Mouse (Mus musculus) cerebellum, adult 11 months (tissue): Measurements from ENCODE around the gene Rdh16f1.

Experiments used
- DNase-seq: peaks from one replicate; pipeline ENCODE4 v3.0.0; 2022

Rdh16f1 gene

DNA sequence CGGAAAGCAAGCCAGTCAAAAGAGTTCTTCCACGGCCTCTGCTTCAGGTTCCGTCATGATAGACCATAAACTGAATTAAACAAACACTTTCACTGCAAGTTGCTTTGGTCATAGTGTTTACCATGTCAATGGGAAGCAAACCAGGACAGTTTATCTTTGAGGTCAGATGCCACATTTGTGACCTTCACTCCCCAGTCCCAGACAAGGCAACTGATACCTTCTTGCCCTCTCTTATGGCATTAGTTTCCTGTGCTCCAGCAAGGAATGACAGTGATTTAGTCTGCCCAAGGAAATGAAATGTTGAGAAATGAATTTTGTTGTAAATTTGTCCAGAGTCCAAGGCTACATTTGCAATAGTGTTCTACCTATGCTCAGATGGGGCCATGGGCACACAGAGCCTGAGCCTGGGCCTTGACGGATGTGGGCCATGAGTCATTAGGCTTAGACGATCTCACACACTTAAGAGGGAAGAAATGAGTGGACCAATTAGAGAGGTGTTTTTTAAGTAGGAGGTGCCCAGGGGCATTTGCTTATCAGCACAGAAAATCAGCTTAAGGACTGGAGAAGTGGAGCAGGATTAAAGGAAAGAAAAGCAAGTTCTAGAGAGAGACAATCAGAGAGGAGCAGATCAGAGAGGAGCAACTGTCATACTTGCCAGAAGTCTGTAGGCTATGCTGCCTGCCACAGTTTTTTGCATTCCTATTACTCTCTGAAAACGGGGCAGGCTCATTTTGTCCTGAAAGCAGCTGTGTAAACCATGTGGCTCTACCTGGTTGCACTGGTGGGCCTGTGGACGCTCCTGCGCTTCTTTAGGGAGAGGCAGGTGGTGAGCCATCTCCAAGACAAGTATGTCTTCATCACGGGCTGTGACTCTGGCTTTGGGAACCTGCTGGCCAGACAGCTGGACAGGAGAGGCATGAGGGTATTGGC is at the start of gene Rdh16f1, which contains the start of gene Rdh1:
TSS of gene Rdh16f1 (plus strand) at position 607 of the 930 bp plus-strand sequence.
TSS of gene Rdh1 (plus strand) at position 541 of the 930 bp plus-strand sequence.
- DNase-seq = no peak

DNA sequence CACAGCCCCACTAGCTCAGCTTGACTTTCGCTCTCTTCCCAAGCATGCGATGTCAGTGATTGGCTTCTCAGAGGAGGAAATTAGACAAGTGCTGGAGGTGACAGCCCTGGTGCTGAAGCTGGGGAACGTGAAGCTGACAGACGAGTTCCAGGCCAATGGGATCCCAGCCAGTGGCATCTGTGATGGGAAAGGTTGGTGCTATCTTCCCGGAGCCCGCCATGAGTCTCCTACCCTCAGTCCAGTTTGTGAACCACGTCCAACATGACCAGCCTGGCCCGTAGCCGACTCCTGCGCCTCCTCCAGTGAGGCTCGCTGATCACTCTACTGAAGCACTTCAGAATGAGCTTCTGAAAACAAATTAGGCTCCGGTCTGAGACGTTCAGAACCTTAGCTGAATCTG is 49.3 kb upstream of the Rdh16f1 start:
- no peak for DNase-seq

DNA sequence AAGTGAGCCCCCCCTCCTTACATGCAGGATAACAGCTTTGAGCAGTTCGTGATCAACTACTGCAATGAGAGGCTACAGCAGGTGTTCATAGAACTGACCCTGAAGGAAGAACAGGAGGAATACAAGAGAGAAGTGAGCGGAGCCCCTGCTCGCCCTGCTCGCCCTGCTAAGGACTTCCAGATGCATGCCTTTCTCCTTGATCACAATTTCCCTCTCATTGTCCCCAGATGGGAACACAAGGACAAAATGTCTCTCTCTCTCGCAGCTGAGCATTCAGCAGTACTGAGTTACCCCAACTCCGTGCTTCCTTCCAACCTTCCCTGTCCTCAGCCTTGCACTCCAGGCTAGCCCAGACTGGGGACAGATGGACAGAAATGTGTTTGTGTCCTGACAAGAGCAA is 46.9 kb upstream of the Rdh16f1 start:
- DNase-seq = no peak

DNA sequence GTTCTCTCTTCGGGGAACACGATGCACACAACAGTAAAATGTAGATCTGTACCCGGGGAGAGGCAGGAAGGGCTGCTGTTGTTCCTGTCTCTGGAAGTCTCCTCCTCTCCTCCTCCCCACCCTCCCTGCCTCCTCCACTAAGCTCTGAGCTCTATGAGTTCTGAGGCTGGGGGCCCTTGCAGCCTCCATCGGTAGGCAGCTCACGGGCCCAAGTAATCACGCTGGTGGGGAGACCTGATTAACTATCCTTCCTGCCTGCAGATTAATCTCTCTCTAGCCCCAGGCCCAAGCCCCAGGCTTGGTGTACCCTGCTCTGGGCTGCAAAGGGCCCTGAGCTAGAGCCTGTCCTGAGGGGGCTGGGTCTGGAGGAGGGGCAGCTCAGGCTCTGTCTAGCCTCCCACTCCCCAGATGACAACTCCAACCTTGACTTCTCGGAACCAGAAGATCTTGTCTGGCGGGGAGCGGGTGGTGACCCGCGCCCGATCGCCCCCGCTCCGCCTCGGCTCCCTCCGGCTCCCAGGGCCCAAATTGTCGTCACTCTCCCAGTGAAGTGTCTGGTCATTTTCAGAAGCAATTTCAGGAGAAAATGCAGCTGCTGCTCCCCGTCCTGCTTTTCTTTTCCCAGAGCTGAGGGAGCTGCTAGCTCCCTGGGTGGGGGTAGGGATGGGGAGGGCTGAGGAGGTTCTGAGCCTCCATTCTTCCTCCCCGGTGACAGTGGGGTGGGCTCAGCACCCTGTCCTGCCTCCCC is 37.7 kb upstream of the Rdh16f1 start:
- no peak for DNase-seq

DNA sequence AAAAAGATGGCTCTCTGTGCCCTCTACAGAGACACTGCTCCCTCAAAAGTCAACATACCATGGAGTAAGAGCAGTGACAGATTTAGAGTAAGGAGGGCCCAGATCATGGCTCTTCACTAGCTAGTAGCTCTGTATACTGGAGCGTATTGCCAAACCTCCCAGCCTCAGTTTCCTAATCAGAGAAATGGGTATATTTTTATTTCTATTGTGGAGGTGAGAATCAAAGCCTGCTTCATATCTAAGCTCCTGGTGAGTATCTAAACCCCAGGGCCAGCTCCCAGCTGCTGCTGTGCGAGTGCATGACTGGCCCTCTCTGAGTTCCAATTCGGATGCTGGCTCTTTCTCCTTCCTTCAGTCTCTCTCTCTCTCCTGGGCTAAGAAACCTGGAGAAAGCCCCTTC is 35.4 kb upstream of the Rdh16f1 start, which contains the start of gene Tac2:
TSS of gene Tac2 (plus strand) at position 301 of the 400 bp plus-strand sequence.
- no peak for DNase-seq

DNA sequence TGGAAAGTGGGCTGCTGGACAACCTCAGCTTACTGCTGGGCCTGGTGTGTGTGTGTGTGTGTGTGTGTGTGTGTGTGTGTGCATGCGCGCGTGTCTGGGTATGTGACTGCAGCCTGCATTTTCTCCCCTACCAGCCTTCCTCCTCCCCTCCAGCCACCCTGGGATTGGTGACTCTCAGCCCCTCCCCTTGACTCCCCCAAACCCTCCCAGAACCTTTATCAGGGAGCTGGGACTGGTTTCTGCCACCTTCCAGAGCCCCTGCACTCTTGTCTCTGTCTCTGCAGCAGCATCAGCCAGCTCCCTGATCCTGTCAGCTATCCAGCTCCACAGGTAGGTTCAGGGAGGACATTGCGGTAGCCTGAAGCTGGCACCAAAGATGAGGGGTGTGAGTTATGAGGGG is 34.5 kb upstream of the Rdh16f1 start:
- DNase-seq = no peak

DNA sequence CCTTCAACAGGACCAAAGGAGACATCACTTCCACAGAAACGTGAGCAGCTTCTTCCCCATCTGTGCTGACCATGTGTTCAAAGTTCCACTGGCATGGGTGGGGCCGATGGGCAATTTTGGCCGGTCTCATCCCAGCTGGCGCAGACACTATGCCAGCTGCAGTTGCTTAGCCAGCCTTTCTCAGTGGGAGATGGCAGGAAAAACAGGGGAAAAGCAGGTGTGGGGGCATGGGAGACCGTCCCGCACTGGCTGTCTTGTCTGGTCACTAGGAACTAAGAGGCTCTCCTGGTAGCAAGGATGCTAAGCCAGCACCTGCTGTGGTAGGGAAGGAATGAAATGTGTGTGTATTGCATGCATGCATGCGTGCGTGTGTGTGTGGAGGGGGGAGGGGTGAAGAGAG is 31.1 kb upstream of the Rdh16f1 start:
- no peak for DNase-seq

DNA sequence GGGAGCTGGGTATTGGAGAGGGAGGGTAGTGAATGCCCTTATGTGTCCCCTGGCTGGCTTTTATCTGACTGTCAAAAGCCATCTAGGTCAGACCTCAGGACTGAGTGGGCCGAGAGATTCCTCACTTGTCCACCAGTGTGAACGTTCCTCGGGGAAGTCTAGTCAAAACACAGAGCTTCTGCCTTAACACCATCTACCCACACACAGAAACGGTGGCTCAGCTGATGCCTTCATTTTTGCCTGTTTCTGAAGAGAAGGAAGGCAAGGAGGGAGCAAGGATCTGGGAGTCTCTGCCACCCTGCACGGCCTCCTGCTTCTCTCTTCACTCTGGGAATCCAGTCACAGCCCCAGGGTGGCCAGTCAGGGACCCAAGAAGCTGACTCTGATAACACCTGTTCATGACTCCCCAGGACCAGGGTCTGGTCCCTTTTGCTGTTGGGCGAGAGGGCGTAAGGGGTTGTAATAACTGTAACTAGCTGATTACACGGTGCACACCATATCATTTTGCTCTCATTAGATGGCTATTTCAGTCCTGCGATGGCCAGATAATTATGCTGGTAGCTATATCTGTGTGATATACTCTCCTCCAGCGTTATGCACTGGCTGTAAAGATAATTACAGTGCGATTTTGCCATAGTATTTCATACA is 29.2 kb upstream of the Rdh16f1 start:
- DNase-seq = no peak

DNA sequence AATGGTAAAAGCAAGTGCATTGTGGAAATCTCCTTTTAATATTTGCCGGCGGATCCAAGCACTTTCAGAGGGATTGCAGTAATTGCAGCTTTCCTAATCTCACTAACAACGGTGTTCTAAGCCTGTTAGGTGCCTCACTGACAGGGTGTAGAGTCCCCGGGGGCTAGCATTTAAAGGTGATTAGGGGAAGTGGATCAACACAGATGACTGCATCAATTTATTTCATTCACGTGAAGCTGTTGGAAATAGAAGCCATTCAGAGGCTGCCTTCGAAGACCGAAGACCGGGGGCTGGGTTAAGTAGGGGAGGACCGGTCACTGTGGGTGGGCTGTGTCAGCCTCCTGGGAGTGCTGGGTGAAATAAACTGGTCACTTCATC is 28.7 kb upstream of the Rdh16f1 start:
- DNase-seq = no peak

DNA sequence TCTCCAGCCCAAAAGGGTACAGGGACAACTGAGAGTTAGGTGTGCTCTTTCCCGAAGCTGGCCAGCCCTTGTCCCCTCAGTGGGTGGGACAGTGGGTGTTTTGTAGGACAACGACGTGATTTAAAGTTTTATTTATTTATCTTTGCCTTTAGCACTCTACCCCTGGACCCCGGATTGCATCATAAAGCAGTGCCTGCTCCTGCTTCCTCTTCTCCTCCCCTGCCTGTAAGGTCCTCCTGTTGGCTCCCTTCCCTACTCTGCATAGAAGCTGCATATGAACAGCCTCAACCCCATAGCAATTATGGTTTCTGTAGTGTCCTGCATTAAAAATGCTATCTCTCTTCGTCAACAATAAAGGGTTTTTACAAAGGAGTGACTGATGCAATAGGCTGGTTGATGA is 28.2 kb upstream of the Rdh16f1 start:
- no peak for DNase-seq

DNA sequence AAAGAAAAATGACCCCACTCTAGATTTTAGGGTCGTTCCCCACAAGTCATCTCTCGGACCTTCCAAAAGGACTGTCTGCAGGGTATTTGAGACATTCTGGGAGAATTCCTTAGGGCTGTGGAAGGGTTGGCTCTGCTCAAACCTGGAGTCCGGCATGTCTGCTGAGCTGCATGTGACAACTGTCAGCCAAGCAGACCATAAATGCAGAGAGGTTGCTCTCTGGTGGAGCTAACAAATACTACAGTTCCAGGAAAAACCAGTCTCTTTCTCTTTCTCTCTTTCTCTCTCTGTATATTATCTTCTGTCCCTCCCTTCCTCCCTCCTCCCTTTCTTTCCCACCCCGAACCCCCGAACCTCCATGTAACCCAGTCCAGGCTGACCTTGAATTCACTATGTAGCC is 25.2 kb upstream of the Rdh16f1 start:
- no peak for DNase-seq

DNA sequence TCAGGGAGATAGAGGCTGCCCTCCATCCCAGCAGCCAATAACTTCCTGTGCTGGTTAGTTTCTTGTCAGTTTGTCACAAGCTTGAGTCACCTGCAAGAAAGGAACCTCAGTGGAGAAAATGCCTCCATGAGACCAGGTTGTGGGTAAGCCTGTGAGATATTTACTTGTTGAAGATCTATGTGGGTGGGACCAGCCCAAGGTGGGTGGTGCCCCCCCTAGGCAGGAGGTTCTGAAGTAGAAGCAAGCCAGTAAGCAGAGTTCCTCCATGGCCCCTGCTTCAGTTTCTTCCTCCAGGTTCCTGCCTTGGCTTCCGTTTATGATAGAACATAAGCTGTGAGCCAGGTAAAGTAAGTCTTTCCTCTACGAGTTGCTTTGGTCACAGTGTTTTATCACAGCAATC is 23.3 kb upstream of the Rdh16f1 start:
- no peak for DNase-seq

DNA sequence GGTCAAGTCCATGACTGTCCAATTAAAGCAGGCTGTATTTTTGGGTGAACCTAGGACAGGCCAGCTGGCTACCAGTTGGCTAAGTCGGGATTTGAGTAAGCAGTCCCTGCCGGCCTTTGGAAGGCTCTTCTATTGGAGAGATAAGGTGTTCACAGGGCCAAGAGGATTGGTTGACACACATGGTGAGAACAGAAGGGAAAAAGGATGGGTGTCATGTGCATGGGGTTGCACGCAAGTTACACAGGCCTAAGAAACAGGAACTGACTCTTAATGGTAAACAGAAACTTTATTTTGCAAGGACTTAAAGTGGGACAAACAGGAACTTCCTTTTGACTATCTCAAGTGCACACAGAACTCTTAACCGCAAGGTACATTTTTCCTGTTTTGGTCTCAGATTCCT is 22.7 kb upstream of the Rdh16f1 start:
- DNase-seq = no peak

DNA sequence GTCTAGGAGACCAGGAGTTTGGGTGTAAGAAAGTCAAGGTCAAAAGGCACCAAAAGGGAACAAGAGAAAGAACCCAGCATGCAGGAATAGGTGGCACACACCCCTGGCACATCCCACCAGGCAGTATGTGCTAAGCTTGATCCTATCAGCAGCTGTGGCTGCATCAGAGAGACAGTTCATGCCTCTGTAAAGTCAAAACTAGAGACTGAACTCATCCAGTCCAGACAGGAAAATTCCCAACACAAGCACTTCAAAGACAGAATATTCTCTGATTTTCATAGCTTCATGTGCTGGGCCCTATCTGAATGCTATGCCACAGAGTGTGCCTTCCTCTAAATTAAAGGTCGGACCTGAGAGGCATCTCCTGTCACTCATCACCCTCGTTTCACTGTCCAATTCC is 22.0 kb upstream of the Rdh16f1 start:
- no peak for DNase-seq

DNA sequence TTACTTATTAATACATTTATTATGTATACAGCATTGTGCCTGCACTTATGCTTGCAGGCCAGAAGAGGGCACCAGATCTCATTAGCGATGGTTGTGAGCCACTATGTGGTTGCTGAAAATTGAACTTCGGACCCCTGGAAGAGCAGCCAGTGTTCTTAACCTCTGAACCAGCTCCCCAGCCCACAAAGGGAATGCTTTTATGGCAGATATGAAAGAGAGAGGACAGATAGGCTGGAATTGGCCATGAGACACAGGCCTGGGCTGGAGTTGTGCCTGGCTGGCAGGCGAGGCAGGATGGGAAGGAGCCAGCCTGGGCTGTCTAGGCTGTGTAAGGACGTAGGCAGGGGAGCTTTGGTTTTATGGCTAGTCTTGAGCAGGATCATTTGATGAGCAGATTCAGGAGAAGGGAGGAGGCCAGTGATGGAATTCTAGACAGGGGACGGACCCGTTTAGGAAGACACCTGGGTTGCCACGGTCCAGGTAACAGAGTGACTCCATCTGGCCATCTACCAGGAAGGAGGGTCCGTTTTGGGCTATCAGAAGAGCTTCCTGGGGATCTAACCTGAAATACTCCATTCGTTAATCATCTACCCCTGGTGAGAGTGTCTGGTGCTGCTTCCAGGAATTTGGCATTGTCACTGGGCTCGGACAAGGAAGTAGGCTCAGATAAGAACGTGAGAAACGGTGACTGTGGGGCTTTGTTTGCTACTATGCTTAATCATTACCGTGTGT is 21.3 kb upstream of the Rdh16f1 start:
- DNase-seq = no peak

DNA sequence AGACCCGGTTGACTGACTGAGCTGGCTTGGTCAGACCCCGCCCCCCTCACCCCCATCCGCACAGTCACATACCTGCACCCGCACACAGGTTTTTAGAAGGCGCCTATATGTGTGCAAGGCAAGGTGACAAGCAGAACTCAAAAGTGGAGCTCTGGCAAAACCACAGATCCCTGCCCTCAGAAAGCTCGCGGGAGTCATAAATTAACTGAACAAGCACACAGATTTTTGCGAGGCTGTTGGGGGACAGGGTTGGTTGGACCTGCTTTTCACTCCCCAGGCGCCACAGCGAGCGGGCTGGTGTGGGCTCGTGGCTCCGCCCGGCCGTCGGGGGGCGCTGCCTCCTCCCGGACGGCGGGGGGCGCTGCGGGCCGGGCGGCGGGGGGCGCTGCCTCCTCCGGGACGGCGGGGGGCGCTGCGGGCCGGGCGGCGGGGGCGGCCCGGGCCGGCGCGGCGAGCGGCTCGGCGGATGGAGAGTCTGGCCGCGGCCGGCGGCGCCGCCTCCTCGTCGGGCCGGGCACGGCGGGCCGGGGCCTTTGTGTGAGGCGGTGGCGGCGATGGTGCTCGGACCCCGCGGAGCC is 20.4 kb upstream of the Rdh16f1 start, which contains the start of gene Zbtb39:
TSS of gene Zbtb39 (plus strand) at position 456 of the 578 bp plus-strand sequence.
- DNase-seq = peak; percentile 66

DNA sequence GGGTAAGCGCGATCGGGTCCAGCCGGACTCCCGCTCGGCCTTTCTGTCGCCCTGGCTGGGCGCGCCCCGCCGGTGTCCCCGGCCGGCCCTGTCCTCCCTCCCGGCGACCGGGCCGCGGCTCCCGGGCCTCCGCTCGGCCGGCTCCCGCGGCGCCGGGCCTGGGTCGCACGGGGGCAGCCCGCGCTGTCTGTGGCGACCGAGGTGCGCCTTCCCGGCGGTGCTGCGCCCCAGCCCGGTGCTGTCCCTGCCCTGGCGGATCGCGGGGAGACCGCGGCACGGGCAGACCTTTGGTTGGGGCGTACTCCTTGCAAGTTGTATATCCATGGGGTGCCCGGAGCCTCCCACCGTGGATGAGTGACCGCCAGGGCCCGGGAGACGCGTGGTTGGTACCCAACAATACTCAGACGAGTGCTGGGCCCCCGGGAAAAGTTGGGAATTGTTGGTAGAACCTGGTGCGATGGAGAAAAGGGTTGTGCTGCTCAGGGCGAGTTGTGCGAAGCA is 19.9 kb upstream of the Rdh16f1 start:
- peak; percentile 33 for DNase-seq

DNA sequence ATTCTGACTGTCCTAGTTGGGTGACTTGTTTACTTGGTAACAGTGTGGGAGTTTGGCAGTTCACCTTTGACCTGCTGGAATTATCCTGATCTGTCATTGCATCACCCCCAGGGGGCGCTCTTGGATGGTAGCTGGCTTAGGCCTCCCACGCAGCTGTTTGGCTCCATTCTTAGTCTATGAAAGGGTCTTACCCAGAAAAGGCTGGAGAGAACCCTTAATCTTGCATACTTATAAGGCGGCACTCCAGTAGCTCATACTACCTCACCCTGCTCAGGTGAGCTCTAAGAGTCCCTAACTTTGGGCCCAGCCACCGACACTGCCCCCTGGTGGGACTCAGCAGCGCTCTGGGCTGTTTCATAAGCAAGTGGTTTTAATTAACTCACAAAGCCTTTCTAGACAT is 14.9 kb upstream of the Rdh16f1 start:
- DNase-seq = no peak

DNA sequence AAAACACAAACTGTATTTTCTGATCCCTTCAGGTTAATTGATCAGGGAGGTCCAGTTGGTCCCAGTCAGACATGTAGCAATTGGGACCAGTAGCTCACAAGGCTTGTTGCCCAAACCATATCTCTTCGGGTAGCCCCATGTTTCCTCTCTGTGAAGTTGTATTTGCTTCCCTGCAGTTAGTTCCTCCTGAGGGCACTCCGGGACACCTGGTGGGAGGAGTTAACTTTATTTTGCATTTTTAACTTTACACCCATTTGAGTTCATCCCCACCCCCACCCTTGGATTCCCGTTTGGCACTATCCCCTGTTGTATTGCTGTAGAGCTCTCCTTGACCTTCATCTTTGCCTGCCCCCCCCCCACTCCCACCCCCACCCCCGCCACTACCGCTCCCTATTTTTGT is 13.7 kb upstream of the Rdh16f1 start:
- no peak for DNase-seq

DNA sequence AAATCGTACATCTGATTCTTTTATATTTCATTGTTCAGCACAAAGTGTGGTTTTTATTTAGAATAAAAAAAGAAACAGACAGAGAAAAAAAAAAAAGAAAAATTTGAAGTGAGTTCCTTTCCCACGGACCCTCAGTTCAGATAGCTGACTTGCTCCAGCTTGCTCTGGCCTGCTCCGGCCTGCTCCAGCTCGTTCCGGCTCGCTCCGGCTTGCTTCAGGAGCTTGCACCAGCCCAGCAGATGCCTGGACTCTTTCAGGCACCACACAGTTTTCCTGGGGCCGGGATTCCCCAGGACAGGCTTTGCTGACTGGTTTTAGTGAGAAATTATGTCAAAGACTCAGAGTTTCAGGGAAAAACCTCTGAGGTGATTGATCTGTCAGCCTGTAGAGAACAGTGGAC is 12.3 kb upstream of the Rdh16f1 start:
- DNase-seq = no peak

DNA sequence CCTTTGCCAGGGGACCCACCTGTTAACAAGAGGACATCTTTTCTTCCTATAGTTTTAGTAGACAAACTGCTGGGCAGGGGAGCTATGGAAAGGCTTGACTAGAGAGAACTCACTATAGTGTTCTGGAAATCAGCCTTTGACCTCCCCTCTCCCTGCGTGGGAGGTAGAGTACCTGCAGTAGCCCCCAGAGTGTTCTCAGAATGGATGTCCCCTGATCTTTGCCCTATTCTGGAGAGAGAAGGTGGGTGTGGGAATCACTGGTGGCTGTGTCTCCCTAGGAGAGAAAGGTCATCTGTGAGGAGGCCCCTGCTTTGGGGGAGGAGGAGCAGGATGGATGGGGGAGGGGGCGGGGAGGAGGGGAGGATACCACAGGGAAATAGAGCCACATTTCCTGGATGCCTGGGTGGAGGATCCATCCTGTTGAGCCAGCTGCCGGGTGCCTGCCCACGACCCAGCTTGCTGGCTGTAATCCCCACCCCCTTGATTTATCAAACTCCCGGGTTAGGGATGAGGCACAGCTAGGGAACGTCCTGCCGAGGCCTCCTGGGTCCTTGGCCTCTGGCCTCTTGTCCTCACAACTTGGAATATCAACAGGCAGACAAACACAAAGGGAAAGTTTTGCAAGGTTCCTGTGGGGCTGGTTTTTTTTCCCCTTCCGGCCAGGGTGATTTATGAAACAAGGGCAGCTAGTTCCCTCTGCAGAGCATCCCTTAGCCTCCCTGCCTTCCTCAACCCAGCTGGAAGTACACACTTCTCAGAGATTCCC is 10.6 kb upstream of the Rdh16f1 start:
- no peak for DNase-seq
